Mouse (Mus musculus): ENCODE measurements around the gene Minpp1. TPM values are rescaled to one million over a fixed set of nuclear protein-coding genes. Genes with fewer than 3 reads are reported as not detected.

Gene Minpp1
- polyA plus RNA-seq, 1 experiment from 2014 or later: 61.7 TPM

DNA sequence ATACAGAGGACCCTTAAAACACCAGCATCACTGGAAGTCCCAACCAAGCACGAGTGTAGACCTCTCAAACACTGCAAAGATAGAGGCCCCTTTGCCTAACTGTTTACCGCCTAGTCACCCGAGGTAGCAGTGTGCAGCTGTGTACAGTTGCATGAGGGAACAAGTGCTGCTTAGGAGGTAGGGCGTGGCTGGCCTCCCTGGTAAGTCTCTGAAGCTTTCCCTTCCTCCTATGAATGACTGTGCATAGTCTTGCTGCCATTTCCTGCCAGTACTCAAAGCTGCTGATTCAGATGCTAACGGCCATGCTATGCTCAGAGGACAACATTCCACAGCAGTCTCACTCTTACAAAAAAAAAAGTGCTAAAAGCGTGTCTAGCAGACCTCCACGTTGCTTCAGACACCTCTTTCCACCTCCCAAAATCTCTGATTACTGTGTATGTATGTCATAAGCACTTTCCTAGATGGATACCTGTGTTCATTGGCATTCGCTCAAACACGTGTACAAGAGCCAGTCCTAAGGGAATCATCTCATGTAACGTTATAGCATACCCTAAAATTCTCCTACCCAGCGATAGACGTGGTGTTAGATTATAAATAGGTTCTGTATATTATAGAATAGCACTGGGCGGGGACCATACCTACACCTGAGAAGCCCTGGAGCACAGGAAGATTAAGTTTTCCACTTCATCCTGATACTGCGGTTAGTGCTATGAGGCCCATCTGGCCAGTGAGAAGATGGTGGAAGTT is 38.4 kb downstream of the Minpp1 start:
- H3K9ac ChIP-seq (ENCODE audit: low read depth, low read length): no peak overlapping the region
- H3K36me3 ChIP-seq (ENCODE audit: control insufficient read depth, insufficient read depth, low read length): no peaks in the 10 kb centered on the region
- 0 out of 2 replicates have a peak, but pooled peaks cover 8% of the 10 kb centered on the region for H3K9me3 ChIP-seq (ENCODE audit: control insufficient read depth, low read length)
- no peaks in the 10 kb centered on the region for H3K27me3 ChIP-seq (replicated peaks; ENCODE audit: control insufficient read depth, insufficient read depth, low read length)
- no peak overlapping the region for H3K4me2 ChIP-seq (ENCODE audit: low read depth, low read length)
- peak; percentile 45 for DNase-seq (ENCODE audit: low spot score)
- H3K4me3 ChIP-seq (ENCODE audit: low read depth, low read length): no peak overlapping the region
- no peak overlapping the region for H3K27ac ChIP-seq (replicated peaks; ENCODE audit: low read depth, low read length)
- no peaks in the 10 kb centered on the region; the same call in 1 of the 2 replicates for H3K4me1 ChIP-seq (ENCODE audit: control insufficient read depth, insufficient read depth, low read length)
- peak; percentile 63 for ATAC-seq (ENCODE audit: low read depth)
- WGBS: 44% methylated on average over 14 of the region's 14 CpGs

DNA sequence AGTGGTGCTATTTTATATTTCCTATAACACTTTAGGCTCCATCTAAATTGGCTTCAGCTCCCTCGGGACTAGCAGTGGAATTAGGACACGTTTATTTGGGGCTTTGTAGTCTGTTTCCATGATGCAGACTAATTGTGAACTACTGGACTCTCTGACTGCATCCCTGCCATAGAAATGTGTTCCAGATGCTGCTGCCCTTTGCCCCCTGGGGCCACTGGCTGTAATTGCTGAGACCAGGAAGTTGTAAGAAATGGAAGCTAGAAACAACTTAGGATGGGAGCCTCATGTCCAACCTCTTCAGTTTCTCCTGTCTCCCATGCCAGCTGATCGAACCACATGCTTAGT is 38.9 kb downstream of the Minpp1 start:
- WGBS: 45% methylated on average over 3 of the region's 3 CpGs
- Histone ChIP-seq H3K4me1 (ENCODE audit: control insufficient read depth, insufficient read depth, low read length) (no peaks in the 10 kb centered on the region; the same call in 1 of the 2 replicates), H3K4me2 (ENCODE audit: low read depth, low read length) (no peak overlapping the region), H3K27me3 (replicated peaks; ENCODE audit: control insufficient read depth, insufficient read depth, low read length) (no peaks in the 10 kb centered on the region), H3K36me3 (ENCODE audit: control insufficient read depth, insufficient read depth, low read length) (no peaks in the 10 kb centered on the region), H3K9me3 (ENCODE audit: control insufficient read depth, low read length) (0 out of 2 replicates have a peak, but pooled peaks cover 8% of the 10 kb centered on the region), H3K9ac (ENCODE audit: low read depth, low read length) (no peak overlapping the region), H3K27ac (replicated peaks; ENCODE audit: low read depth, low read length) (no peak overlapping the region), H3K4me3 (ENCODE audit: low read depth, low read length) (no peak overlapping the region)
- no peak for DNase-seq (ENCODE audit: low spot score)
- 0 out of 2 replicates have a peak, but pooled peaks have one; percentile 3 for ATAC-seq (ENCODE audit: low read depth)

DNA sequence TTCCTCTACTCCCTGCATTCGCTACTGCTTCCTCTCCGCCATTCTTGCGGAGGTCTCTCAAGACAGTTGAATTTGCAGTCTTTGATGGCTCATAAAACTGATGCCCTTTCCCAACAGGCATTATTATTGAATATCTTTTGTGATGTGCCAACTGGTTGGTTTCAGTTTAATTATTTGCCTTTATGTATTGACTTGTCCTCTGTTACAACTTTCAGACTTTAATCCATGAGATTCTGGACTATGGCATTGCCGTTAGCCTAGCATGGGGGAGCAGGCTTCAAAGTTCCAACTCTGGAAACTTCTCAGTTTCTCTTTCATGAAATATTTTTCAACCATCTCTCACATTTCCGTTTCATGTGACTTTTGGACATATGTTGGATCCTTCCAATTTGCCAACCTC is 41.6 kb downstream of the Minpp1 start:
- H3K4me3 ChIP-seq (ENCODE audit: low read depth, low read length): no peak overlapping the region
- 96% methylated on average over 5 of the region's 5 CpGs for WGBS
- H3K9me3 ChIP-seq (ENCODE audit: control insufficient read depth, low read length): no peaks in the 10 kb centered on the region
- no peaks in the 10 kb centered on the region for H3K36me3 ChIP-seq (ENCODE audit: control insufficient read depth, insufficient read depth, low read length)
- H3K4me2 ChIP-seq (ENCODE audit: low read depth, low read length): no peak overlapping the region
- H3K9ac ChIP-seq (ENCODE audit: low read depth, low read length): no peak overlapping the region
- H3K27me3 ChIP-seq (replicated peaks; ENCODE audit: control insufficient read depth, insufficient read depth, low read length): no peaks in the 10 kb centered on the region
- no peaks in the 10 kb centered on the region; the same call in 1 of the 2 replicates for H3K4me1 ChIP-seq (ENCODE audit: control insufficient read depth, insufficient read depth, low read length)
- ATAC-seq (ENCODE audit: low read depth): no peak
- no peak for DNase-seq (ENCODE audit: low spot score)
- no peak overlapping the region for H3K27ac ChIP-seq (replicated peaks; ENCODE audit: low read depth, low read length)

DNA sequence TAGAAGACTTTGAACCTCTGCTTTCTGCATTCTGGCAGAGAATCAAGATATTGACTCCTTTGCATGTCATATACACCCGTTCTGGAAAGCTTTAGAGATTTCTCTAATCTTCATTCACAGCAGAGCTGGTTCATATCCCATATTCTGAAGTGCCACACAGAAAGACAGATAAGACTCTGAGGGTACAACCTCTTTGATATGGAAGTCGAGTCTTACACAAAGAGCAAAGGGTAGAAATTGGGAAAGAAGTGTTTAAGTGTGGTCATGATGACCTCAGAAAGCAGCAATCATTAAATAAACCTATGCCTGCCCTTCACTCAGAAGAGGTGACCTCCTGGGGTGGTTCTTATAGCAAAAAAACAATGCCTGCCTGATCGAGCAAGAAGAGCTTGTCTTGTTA is 43.2 kb downstream of the Minpp1 start:
- no peaks in the 10 kb centered on the region; the same call in 1 of the 2 replicates for H3K4me1 ChIP-seq (ENCODE audit: control insufficient read depth, insufficient read depth, low read length)
- ATAC-seq (ENCODE audit: low read depth) (no peak), DNase-seq (ENCODE audit: low spot score) (no peak)
- H3K27ac ChIP-seq (replicated peaks; ENCODE audit: low read depth, low read length): no peak overlapping the region
- H3K9me3 ChIP-seq (ENCODE audit: control insufficient read depth, low read length): no peaks in the 10 kb centered on the region
- no peak overlapping the region for H3K4me3 ChIP-seq (ENCODE audit: low read depth, low read length)
- no peaks in the 10 kb centered on the region for H3K36me3 ChIP-seq (ENCODE audit: control insufficient read depth, insufficient read depth, low read length)
- 70% methylated on average over 3 of the region's 3 CpGs for WGBS
- H3K27me3 ChIP-seq (replicated peaks; ENCODE audit: control insufficient read depth, insufficient read depth, low read length): no peaks in the 10 kb centered on the region
- no peak overlapping the region for H3K9ac ChIP-seq (ENCODE audit: low read depth, low read length)
- no peak overlapping the region for H3K4me2 ChIP-seq (ENCODE audit: low read depth, low read length)

DNA sequence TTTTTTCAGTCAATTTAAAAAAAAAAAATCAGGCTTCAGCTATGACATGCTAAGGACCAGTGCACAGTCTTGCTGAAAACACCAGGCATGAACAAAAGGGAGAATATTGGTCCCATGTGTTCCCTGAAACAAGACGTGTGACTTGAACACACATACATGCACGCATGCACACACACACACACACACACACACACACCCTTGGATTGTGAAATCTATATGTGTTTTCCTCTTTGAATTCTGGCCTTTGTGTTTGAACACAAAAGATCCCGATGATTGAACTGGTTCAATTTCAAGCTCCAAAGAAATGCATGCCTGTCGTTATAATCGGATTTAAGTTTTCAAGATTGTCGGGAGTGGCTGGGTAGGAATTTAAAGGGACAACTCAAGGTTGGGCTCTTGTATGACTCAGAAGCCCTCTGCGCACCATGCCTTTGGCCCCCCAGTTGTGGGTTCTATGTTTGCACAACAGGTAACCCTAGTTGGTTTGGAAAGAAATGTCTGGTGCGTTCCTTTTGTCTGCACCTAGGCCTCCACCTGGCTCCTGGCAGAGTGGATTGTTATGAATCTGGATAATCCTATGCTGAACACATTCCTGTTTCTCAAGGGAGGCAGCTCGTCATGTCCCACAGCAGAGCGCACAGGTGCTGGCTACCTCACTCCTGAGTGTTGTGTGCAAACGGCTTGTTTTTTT is 43.8 kb downstream of the Minpp1 start:
- WGBS: 66% methylated on average over 11 of the region's 11 CpGs
- Histone ChIP-seq H3K27ac (replicated peaks; ENCODE audit: low read depth, low read length) (no peak overlapping the region), H3K4me1 (ENCODE audit: control insufficient read depth, insufficient read depth, low read length) (no peaks in the 10 kb centered on the region; the same call in 1 of the 2 replicates)

DNA sequence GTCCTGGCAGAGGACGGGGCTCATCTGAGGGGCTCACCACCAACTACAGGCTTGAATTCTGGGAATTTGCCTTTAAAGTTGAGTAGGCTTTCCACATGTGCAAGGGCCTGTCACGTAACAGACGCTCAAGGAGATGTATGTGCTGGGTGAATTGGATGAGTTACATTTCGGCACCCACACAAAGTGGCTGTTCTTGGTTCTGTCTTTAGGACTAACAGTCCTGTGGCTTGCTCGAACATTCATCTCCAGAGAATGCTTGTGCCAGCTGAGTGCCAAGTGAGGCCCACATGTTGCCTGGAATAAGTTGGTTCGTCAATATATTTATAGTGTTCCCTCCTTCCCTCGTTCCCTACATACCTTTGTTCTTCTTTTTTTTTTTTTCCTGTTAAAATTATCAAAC is 44.7 kb downstream of the Minpp1 start:
- Histone ChIP-seq H3K4me3 (ENCODE audit: low read depth, low read length) (no peak overlapping the region), H3K4me2 (ENCODE audit: low read depth, low read length) (no peak overlapping the region), H3K36me3 (ENCODE audit: control insufficient read depth, insufficient read depth, low read length) (no peaks in the 10 kb centered on the region), H3K9me3 (ENCODE audit: control insufficient read depth, low read length) (no peaks in the 10 kb centered on the region), H3K27ac (replicated peaks; ENCODE audit: low read depth, low read length) (no peak overlapping the region), H3K4me1 (ENCODE audit: control insufficient read depth, insufficient read depth, low read length) (no peaks in the 10 kb centered on the region), H3K27me3 (replicated peaks; ENCODE audit: control insufficient read depth, insufficient read depth, low read length) (no peaks in the 10 kb centered on the region), H3K9ac (ENCODE audit: low read depth, low read length) (no peak overlapping the region)
- DNase-seq (ENCODE audit: low spot score): no peak
- 82% methylated on average over 7 of the region's 7 CpGs for WGBS
- no peak for ATAC-seq (ENCODE audit: low read depth)

More for the DNA sequence above, 43.8 kb downstream of the Minpp1 start:
- Histone ChIP-seq H3K4me3 (ENCODE audit: low read depth, low read length) (no peak overlapping the region), H3K4me2 (ENCODE audit: low read depth, low read length) (no peak overlapping the region), H3K9ac (ENCODE audit: low read depth, low read length) (no peak overlapping the region), H3K36me3 (ENCODE audit: control insufficient read depth, insufficient read depth, low read length) (no peaks in the 10 kb centered on the region), H3K27me3 (replicated peaks; ENCODE audit: control insufficient read depth, insufficient read depth, low read length) (no peaks in the 10 kb centered on the region), H3K9me3 (ENCODE audit: control insufficient read depth, low read length) (no peaks in the 10 kb centered on the region)
- DNase-seq (ENCODE audit: low spot score) (peak; percentile 77), ATAC-seq (ENCODE audit: low read depth) (peak; percentile 95)

DNA sequence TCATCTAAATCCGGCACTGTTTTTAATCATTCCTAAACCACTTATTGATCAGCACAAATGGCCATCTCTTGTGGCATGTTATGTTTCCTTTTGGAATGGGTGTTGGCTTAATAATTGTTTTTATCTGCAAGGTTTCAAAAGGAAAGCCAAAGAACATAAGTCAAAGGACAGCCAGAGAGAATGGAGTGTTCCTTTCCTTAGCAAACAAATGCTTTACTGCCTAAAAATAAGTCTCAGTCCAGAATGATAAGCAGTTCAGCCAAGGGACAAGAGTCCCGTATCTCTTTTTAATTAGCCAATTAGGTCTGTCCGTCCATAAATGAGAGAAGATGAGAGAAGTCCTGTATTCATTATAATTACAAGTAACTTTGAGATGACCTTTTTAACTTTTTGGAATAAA is 46.8 kb downstream of the Minpp1 start:
- no peaks in the 10 kb centered on the region for H3K4me1 ChIP-seq (ENCODE audit: control insufficient read depth, insufficient read depth, low read length)
- H3K9ac ChIP-seq (ENCODE audit: low read depth, low read length): no peak overlapping the region
- no peak overlapping the region for H3K4me2 ChIP-seq (ENCODE audit: low read depth, low read length)
- no peak for DNase-seq (ENCODE audit: low spot score)
- H3K4me3 ChIP-seq (ENCODE audit: low read depth, low read length): no peak overlapping the region
- no peak for ATAC-seq (ENCODE audit: low read depth)
- H3K36me3 ChIP-seq (ENCODE audit: control insufficient read depth, insufficient read depth, low read length): no peaks in the 10 kb centered on the region
- H3K27me3 ChIP-seq (replicated peaks; ENCODE audit: control insufficient read depth, insufficient read depth, low read length): no peaks in the 10 kb centered on the region
- 71% methylated on average over 3 of the region's 3 CpGs for WGBS
- H3K9me3 ChIP-seq (ENCODE audit: control insufficient read depth, low read length): no peaks in the 10 kb centered on the region
- H3K27ac ChIP-seq (replicated peaks; ENCODE audit: low read depth, low read length): no peak overlapping the region

DNA sequence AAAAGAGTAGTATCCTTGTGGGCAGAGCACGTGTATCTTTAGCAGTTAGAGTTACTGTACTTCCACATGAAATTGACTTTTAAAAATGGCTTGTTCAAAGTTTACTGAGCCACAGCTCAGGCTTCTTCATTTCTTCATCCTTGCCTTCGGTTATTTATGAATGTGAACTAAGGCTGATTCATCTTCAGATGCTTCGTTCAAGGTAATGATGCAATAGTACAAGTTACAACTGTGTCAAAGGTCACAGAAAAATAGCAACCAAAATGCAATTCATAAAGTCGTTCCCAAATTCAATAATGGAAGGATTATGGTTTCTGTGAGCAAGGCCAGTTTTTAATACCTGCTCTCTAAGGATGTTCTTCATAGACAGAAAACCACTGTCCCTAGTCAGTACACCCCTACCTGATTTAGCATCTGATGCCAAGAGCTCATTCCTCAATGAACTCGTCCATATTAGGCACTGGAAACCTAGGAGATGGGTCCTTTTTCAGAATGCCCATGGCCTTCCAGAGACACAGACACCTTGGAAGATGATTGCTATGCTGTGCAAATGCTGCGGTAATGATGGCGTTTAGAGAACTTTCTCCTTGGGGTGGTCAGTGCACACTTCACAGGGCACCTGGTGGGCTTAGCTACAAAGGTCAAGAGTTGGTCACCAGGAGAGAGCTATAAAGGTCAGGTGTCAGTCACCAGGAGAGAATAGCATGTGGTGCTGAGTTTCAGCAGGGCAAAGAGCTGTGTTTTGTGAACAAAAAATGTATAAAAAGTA is 47.4 kb downstream of the Minpp1 start:
- Histone ChIP-seq H3K27me3 (replicated peaks; ENCODE audit: control insufficient read depth, insufficient read depth, low read length) (no peaks in the 10 kb centered on the region), H3K9me3 (ENCODE audit: control insufficient read depth, low read length) (no peaks in the 10 kb centered on the region), H3K36me3 (ENCODE audit: control insufficient read depth, insufficient read depth, low read length) (no peaks in the 10 kb centered on the region), H3K9ac (ENCODE audit: low read depth, low read length) (no peak overlapping the region), H3K4me3 (ENCODE audit: low read depth, low read length) (no peak overlapping the region), H3K27ac (replicated peaks; ENCODE audit: low read depth, low read length) (no peak overlapping the region), H3K4me1 (ENCODE audit: control insufficient read depth, insufficient read depth, low read length) (no peaks in the 10 kb centered on the region), H3K4me2 (ENCODE audit: low read depth, low read length) (no peak overlapping the region)
- WGBS: 76% methylated on average over 7 of the region's 7 CpGs
- no peak for DNase-seq (ENCODE audit: low spot score)
- no peak for ATAC-seq (ENCODE audit: low read depth)
